Mouse (Mus musculus) forebrain, embryonic 13.5 days (tissue): ENCODE data around the gene B4galt3. TPM values are rescaled to one million over a fixed set of nuclear protein-coding genes. Genes with fewer than 3 reads are reported as not detected.

ENCODE experiments used
- ATAC-seq: fragments of 200-750 bp; cut with Nextera tagmentation; 2 replicates; pipeline ENCODE4 v1.8.0; 2017
- H3K27ac ChIP-seq: fragments of 300-500 bp; sonication (generic); 2 replicates; pipeline ENCODE4 v1.5.1; 2015; ENCODE audit warnings: inconsistent platforms, mild to moderate bottlenecking, moderate library complexity
- H3K27me3 ChIP-seq: fragments of 300-500 bp; sonication (generic); 2 replicates; pipeline ENCODE4 v1.6.1; 2015; ENCODE audit warnings: mild to moderate bottlenecking, inconsistent platforms
- H3K36me3 ChIP-seq: fragments of 300-500 bp; sonication (generic); 2 replicates; pipeline ENCODE4 v1.6.1; 2015; ENCODE audit warnings: mild to moderate bottlenecking, inconsistent platforms; ENCODE audit not compliant: poor library complexity, severe bottlenecking
- H3K4me1 ChIP-seq: fragments of 300-500 bp; sonication (generic); 2 replicates; pipeline ENCODE4 v1.6.1; 2015; ENCODE audit warnings: inconsistent platforms
- H3K4me2 ChIP-seq: fragments of 300-500 bp; sonication (generic); 2 replicates; pipeline ENCODE4 v1.6.1; 2015; ENCODE audit warnings: inconsistent platforms, mild to moderate bottlenecking, moderate library complexity
- H3K4me3 ChIP-seq: fragments of 300-500 bp; sonication (generic); 2 replicates; pipeline ENCODE4 v1.5.1; 2015; ENCODE audit warnings: mild to moderate bottlenecking, inconsistent platforms
- H3K9ac ChIP-seq: fragments of 300-500 bp; sonication (generic); 2 replicates; pipeline ENCODE4 v1.6.1; 2015; ENCODE audit warnings: mild to moderate bottlenecking, inconsistent platforms
- H3K9me3 ChIP-seq: fragments of 300-500 bp; sonication (generic); replicated peaks from 2 replicates; pipeline ENCODE4 v1.6.1; 2016; ENCODE audit warnings: inconsistent platforms
- WGBS: fragments of 180-500 bp; shearing (Covaris S2); methylation state at CpG from one replicate; pipeline ENCODE4 v1.1.7; 2015; 5-methylcytosine and 5-hydroxymethylcytosine counted together
- polyA plus RNA-seq: library from polyadenylated mRNA; unstranded; fragments of >200 nt; fragmentation: Nextera tagmentation; extraction: Ambion mirVana; gene quantifications from 2 replicates; pipeline ENCODE4 v1.2.1, GENCODE M21; 2015

The B4galt3 gene
- 89.0 and 95.3 TPM in 2 replicates for polyA plus RNA-seq

DNA sequence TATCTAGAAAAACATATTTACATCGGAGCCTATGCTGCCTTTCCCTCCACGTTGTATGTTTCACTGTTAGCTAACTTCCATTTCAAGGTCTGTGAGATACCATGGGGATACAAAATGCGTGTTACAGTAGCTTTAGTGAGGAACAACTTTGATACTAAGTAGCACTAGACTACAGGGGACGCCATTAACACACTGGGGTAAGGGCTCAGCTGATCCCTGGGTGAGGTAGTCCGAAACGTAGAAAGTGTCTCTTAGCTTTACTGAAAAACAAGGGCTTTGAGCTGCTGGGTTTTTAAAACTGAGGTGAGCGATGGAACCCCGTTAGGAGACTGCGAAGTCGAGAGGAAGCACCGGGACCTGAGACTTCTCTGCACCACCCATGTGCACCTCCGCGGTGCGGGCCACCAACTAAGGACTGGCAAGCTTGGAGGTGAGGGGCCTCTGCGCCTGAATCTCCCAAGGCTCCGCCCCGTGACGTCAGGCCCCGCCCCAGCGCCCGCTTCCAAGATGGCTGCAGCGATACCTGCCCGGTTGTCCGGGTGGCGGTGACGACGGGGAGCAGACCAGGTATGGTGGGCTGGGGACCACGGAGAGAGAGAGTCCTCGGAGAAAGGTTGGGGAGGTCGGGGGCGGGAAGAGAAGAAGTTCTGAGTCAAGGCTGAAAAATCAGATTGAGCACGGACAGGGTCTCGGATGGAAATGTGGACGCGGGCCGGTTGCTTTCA lies at the start of gene B4galt3:
Gene B4galt3 (plus strand): TSS at position 481 of the 725 bp plus-strand sequence.
- H3K36me3 ChIP-seq, result peaks cover 33% of the 10 kb centered on the region
- no peaks in the 10 kb centered on the region for H3K9me3 ChIP-seq
- H3K27me3 ChIP-seq, result no peaks in the 10 kb centered on the region
- ATAC-seq, result peak; percentile 97
- WGBS, result 3% methylated on average over 36 of the region's 36 CpGs
- H3K9ac ChIP-seq, result peak within 1 kb of the TSS; percentile 90
- H3K4me3 ChIP-seq, result peak within 1 kb of the TSS; percentile 88
- H3K4me1 ChIP-seq, result peaks cover 27% of the 10 kb centered on the region
- no peak within 1 kb of the TSS for H3K27ac ChIP-seq
- H3K4me2 ChIP-seq, result peak within 1 kb of the TSS; percentile 98

DNA sequence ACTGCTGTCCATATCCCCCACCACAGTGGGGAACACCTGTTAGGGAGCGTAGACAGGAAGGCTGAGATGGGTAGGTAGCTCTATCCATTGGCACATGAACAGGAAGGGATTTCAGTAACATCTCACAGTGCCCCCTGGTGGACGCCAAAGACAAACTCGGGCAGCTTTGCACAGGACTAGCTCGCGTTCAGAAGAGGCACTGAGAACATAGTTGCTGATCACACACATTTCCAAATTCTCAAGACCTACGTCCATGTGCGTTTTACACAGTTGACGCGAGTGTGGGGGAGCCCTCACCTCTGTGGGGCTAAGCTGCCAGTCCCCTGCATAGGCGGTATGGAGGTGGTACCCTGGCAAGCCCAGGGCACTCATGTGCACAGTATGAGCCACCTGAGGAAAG lies 49.3 kb upstream of the B4galt3 start:
- peak overlapping the region; percentile 58; the same call in 1 of the 2 replicates for H3K4me3 ChIP-seq
- 5% methylated on average over 10 of the region's 10 CpGs for WGBS

DNA sequence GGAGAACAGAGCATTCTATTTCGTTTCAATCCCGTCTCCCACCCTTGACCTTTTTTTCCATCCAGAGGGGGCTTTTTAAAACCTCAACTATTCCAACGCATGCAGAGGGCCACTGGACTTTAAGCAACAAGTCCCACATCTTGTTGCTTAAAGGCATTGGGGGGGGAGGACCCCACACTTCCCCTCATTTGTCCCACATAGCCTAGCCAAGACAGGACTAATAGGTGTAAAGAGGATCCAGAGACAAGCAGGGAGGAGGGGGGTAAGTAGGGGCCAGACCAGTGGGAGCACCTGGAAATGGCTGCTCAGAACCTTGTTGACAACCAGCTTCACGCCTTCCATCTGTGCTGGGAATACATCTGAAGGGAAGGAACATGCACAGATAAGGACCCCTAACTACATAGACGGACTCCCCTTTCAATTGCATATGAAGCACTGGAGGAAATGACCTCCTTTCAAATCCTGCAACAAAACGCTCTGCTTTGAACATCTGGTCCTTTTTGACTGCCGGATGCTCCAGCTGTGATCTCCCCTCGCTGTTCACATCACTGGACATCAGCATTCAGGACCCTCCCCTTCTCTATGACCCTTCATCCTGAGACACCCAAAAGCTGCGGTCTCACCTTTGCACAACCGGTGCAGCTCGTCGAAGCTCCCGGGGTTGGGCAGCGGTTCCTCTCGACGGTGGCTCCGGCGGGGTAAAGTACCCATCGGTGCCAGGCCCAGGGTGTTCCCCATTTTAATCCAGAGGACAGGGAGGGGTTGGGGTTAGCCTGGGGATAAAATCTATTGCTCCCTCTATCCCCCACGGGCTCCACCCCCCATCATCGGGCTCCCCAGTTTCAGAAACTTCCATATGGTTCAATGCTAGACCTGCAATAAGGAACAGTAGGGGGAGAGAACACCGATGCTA lies 48.6 kb upstream of the B4galt3 start:
- peak overlapping the region; percentile 63 for H3K9ac ChIP-seq
- H3K4me2 ChIP-seq, result peak overlapping the region; percentile 89
- ATAC-seq, result no peak; the same call in 1 of the 2 replicates
- H3K9me3 ChIP-seq, result no peaks in the 10 kb centered on the region
- H3K4me1 ChIP-seq, result peaks cover 18% of the 10 kb centered on the region
- peak overlapping the region; percentile 58 for H3K4me3 ChIP-seq
- no peaks in the 10 kb centered on the region for H3K27me3 ChIP-seq
- H3K36me3 ChIP-seq, result peaks cover 26% of the 10 kb centered on the region
- H3K27ac ChIP-seq, result no peak overlapping the region
- 7% methylated on average over 22 of the region's 22 CpGs for WGBS

More for the DNA sequence above, 49.3 kb upstream of the B4galt3 start:
- peaks cover 18% of the 10 kb centered on the region for H3K4me1 ChIP-seq
- H3K9ac ChIP-seq, result no peak overlapping the region
- H3K27ac ChIP-seq, result no peak overlapping the region
- ATAC-seq, result peak; percentile 9; the same call in 1 of the 2 replicates
- H3K4me2 ChIP-seq, result peak overlapping the region; percentile 89
- no peaks in the 10 kb centered on the region for H3K27me3 ChIP-seq
- H3K9me3 ChIP-seq, result no peaks in the 10 kb centered on the region
- H3K36me3 ChIP-seq, result peaks cover 26% of the 10 kb centered on the region

DNA sequence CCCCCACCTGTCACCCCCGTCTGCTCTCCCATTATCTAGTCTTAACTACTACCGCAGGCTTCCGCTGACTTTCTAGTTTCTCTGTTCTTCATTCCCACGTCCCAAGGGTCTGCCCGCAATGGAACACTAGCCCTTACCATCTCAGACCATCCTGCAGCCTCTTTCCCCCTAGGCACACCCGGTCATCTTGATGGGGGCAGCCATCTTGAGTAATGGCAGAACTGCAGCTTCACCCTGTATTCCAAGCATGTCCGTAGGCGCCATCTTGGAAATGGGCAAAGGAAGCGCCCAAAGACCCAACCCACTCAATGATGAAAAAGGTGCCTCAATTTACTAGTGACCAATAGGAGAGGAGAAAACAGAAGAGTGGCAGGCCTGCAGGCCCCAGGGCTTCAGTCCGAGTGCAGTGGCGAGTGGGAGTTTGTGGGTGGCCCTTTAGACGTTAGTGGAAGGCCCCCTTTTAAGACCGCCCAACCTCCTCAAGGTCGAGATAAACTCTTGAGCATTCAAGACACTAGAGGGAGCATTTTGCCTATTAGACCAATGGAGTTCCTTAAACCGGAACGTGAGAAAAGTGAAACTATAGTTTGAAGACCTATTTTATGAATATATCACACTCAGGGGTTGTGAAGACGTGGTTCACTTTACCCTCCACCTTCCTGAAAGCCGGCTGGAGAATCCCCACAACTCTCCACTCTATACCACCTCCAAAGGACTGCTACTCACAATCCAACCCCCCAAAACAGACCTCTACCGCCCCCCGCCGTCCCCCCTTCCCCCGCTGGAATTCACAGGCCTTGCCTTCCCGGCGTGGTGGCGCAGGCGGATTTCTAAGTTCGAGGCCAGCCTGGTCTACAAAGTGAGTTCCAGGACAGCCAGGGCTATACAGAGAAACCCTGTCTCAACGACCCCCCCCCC lies 47.6 kb upstream of the B4galt3 start, which contains the start of gene Tomm40l:
Gene Tomm40l (minus strand): TSS at position 277 of the 918 bp plus-strand sequence.
- peak; percentile 97 for ATAC-seq
- no peaks in the 10 kb centered on the region for H3K27me3 ChIP-seq
- H3K4me2 ChIP-seq, result peak within 1 kb of the TSS; percentile 89
- H3K36me3 ChIP-seq, result peaks cover 26% of the 10 kb centered on the region
- H3K4me3 ChIP-seq, result peak within 1 kb of the TSS; percentile 58
- H3K9me3 ChIP-seq, result no peaks in the 10 kb centered on the region
- peak within 1 kb of the TSS; percentile 63 for H3K9ac ChIP-seq
- H3K4me1 ChIP-seq, result peaks cover 18% of the 10 kb centered on the region
- under 1% methylated on average over 28 of the region's 28 CpGs for WGBS
- peak within 1 kb of the TSS; percentile 32 for H3K27ac ChIP-seq

DNA sequence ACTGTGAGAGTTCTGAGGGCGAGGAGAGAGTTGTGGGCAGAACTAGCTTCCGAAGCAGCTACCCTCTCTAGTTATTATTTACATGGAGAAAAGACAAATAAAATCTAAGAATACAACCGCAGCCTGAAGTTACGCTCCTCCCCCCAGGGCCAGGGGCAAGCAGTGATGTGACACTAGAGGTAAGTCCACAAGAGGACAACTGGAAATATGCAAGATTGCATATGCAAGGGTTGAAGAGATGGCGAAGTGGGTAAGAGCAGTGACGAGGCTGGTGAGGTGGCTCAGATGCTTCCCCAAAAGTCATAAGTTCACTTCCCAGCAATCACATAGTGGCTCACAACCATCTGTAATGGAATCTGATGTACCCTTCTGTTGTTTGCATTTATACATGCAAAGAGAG lies 47.0 kb upstream of the B4galt3 start:
- no peaks in the 10 kb centered on the region for H3K9me3 ChIP-seq
- peak overlapping the region; percentile 58; the same call in 1 of the 2 replicates for H3K4me3 ChIP-seq
- H3K9ac ChIP-seq, result no peak overlapping the region
- H3K4me1 ChIP-seq, result peaks cover 18% of the 10 kb centered on the region
- H3K4me2 ChIP-seq, result peak overlapping the region; percentile 89
- no peaks in the 10 kb centered on the region for H3K27me3 ChIP-seq
- no peak overlapping the region for H3K27ac ChIP-seq
- H3K36me3 ChIP-seq, result peaks cover 24% of the 10 kb centered on the region
- 82% methylated on average over 6 of the region's 6 CpGs for WGBS
- ATAC-seq, result no peak; the same call in 1 of the 2 replicates

DNA sequence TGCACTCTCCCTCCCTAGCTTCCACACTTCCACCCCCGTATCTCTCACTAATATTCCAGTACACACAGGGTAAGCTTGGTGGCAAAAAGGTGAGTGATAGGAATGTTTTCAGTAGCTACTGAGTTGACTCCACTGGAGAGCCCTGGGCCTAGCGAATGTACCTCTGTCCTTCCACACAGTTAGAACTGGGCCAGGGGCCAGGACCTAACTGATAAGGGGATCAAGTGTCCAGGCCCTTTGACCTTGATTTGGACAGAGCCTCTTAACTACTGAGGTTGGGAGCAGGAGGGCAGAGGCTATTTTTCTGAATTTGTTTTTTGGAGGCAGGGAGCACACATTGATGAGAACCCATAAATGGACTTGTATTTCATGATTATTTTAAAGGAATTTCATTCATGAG lies 46.3 kb upstream of the B4galt3 start:
- no peak overlapping the region for H3K9ac ChIP-seq
- no peak for ATAC-seq
- H3K27me3 ChIP-seq, result no peaks in the 10 kb centered on the region
- peaks cover 18% of the 10 kb centered on the region for H3K4me1 ChIP-seq
- H3K9me3 ChIP-seq, result no peaks in the 10 kb centered on the region
- H3K4me2 ChIP-seq, result no peak overlapping the region
- peaks cover 18% of the 10 kb centered on the region for H3K36me3 ChIP-seq
- no peak overlapping the region for H3K4me3 ChIP-seq
- WGBS, result 95% methylated on average over 2 of the region's 2 CpGs
- no peak overlapping the region for H3K27ac ChIP-seq

GRCm38 (mm10) chr1:171224857-171225256 lies 45.3 kb upstream of the B4galt3 start, which contains the start of gene Apoa2:
Apoa2 (plus strand) TSS chr1:171225054.
- no peak within 1 kb of the TSS for H3K27ac ChIP-seq
- no peak within 1 kb of the TSS for H3K4me3 ChIP-seq
- H3K27me3 ChIP-seq, result no peaks in the 10 kb centered on the region
- H3K9me3 ChIP-seq, result no peaks in the 10 kb centered on the region
- no peak for ATAC-seq
- H3K9ac ChIP-seq, result no peak within 1 kb of the TSS
- H3K4me2 ChIP-seq, result no peak within 1 kb of the TSS
- WGBS, result 83% methylated on average over 5 of the region's 5 CpGs
- H3K36me3 ChIP-seq, result peaks cover 7% of the 10 kb centered on the region; the same call in 1 of the 2 replicates
- peaks cover 18% of the 10 kb centered on the region for H3K4me1 ChIP-seq

- 41% methylated on average over 3 of the region's 4 CpGs for WGBS
These were observed 43.3 kb upstream of the B4galt3 start for GRCm38 (mm10) chr1:171226780-171227179.

GRCm38 (mm10) chr1:171227879-171228278 lies 42.2 kb upstream of the B4galt3 start:
- H3K9me3 ChIP-seq, result no peaks in the 10 kb centered on the region
- WGBS, result 86% methylated on average over 1 of the region's 1 CpGs
- no peak overlapping the region for H3K27ac ChIP-seq
- H3K4me2 ChIP-seq, result no peak overlapping the region
- H3K27me3 ChIP-seq, result no peaks in the 10 kb centered on the region
- no peak overlapping the region for H3K9ac ChIP-seq
- no peaks in the 10 kb centered on the region for H3K36me3 ChIP-seq
- H3K4me3 ChIP-seq, result no peak overlapping the region
- no peak for ATAC-seq
- 0 out of 2 replicates have a peak, but pooled peaks cover 4% of the 10 kb centered on the region for H3K4me1 ChIP-seq

More at GRCm38 (mm10) chr1:171226780-171227179, 43.3 kb upstream of the B4galt3 start:
- Histone ChIP-seq H3K36me3 (no peaks in the 10 kb centered on the region), H3K27me3 (no peaks in the 10 kb centered on the region), H3K4me2 (no peak overlapping the region), H3K9me3 (no peaks in the 10 kb centered on the region), H3K27ac (no peak overlapping the region), H3K4me3 (no peak overlapping the region), H3K9ac (no peak overlapping the region), H3K4me1 (peaks cover 8% of the 10 kb centered on the region)
- ATAC-seq, result no peak

- WGBS, result 35% methylated on average over 6 of the region's 6 CpGs
- H3K27me3 ChIP-seq, result no peaks in the 10 kb centered on the region
- no peak overlapping the region for H3K4me3 ChIP-seq
- ATAC-seq, result no peak
- H3K4me2 ChIP-seq, result no peak overlapping the region
- H3K9ac ChIP-seq, result no peak overlapping the region
- H3K27ac ChIP-seq, result no peak overlapping the region
- no peaks in the 10 kb centered on the region for H3K4me1 ChIP-seq
- no peaks in the 10 kb centered on the region for H3K9me3 ChIP-seq
- peaks cover 16% of the 10 kb centered on the region for H3K36me3 ChIP-seq
These were observed 40.4 kb upstream of the B4galt3 start for GRCm38 (mm10) chr1:171229750-171230149.

DNA sequence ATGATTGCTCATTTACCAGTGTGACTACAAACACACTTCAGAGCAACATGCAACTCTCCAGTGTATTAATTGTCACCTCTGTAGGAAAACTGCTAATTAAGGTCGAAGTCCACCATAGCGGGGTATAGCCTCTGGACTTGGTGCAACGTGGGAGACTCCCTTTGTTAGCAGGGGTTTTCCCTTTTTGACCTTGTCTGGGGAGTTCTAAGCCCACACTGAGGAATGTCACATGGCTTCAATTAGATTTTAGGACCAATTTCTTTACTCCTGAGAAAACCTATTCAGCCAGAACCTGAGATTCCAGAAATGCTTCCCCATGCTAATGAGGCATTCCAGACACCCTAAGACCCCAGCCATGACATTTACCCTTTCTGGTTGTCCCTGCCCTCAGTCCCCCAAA lies 39.9 kb upstream of the B4galt3 start:
- no peak overlapping the region for H3K4me2 ChIP-seq
- WGBS, result 29% methylated on average over 3 of the region's 3 CpGs

More for the DNA sequence above, 39.9 kb upstream of the B4galt3 start:
- no peak for ATAC-seq
- H3K27me3 ChIP-seq, result no peaks in the 10 kb centered on the region
- no peak overlapping the region for H3K4me3 ChIP-seq
- no peak overlapping the region for H3K27ac ChIP-seq
- H3K4me1 ChIP-seq, result no peaks in the 10 kb centered on the region
- peaks cover 21% of the 10 kb centered on the region for H3K36me3 ChIP-seq
- no peak overlapping the region for H3K9ac ChIP-seq
- H3K9me3 ChIP-seq, result no peaks in the 10 kb centered on the region
